Mouse (Mus musculus): ENCODE data around the gene Nrgn. TPM values are rescaled to one million over a fixed set of nuclear protein-coding genes. Genes with fewer than 3 reads are reported as not detected.

Gene Nrgn
- polyA plus RNA-seq, 1 experiment from 2014 or later = 2.9 TPM

DNA sequence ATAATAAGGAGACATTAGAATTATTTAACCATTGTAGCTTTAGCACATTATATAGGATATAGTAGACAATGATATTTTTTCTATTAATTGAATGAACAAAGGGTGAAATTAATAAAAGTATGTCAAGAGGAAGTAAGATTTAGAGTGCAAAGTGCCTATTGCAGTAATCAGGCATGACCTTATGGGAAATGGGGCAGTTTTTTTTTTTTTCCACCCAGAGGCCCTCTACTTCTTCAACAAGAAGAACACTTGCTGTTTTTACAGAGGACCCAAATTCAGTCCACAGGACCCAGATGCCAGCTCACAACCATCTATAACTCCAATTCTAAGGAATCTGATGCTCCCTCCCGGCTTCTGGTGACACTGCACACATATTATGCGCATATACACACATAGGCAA, 7.9 kb upstream of the Nrgn start:
- no peaks in the 10 kb centered on the region for H3K27me3 ChIP-seq (ENCODE audit: control insufficient read depth, insufficient read depth, low read length)
- 91% methylated on average over 2 of the region's 2 CpGs for WGBS
- H3K27ac ChIP-seq (ENCODE audit: low read depth, low read length) = no peak overlapping the region
- peak; percentile 8 for DNase-seq (ENCODE audit: low spot score, missing footprints)
- no peaks in the 10 kb centered on the region for H3K36me3 ChIP-seq (ENCODE audit: control insufficient read depth, insufficient read depth, low read length)
- H3K9me3 ChIP-seq (ENCODE audit: control insufficient read depth, low read length) = no peaks in the 10 kb centered on the region
- no peak overlapping the region for H3K4me2 ChIP-seq
- H3K4me3 ChIP-seq (ENCODE audit: low read depth, low read length) = no peak overlapping the region
- H3K9ac ChIP-seq (ENCODE audit: low read length) = no peak overlapping the region
- H3K4me1 ChIP-seq (ENCODE audit: control insufficient read depth, insufficient read depth, low read length) = no peaks in the 10 kb centered on the region
- no peak for ATAC-seq (ENCODE audit: low FRiP score)

DNA sequence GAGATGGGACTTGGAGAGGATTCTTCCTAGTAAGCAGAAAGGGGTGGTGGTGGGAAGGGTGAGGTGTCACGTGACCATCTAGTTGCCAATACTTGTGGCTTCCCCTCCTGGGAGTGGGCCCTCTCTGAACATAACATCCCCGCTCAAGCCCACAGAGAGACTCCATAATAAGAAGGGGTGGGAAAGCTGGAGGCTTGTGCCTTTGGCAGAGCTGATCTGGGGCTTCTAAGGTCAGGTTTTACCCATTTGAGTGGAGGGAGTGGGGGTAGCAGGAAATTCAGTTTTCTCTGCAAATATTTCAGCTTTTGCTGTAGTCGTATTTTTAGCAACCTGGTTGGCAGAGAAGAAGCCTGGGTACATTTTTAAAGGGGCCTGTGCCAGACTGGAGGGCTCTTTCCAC, 3.7 kb upstream of the Nrgn start:
- Histone ChIP-seq H3K27me3 (ENCODE audit: control insufficient read depth, insufficient read depth, low read length) (peaks cover 18% of the 10 kb centered on the region), H3K27ac (ENCODE audit: low read depth, low read length) (no peak overlapping the region), H3K36me3 (ENCODE audit: control insufficient read depth, insufficient read depth, low read length) (no peaks in the 10 kb centered on the region), H3K9me3 (ENCODE audit: control insufficient read depth, low read length) (no peaks in the 10 kb centered on the region), H3K4me3 (ENCODE audit: low read depth, low read length) (no peak overlapping the region), H3K9ac (ENCODE audit: low read length) (no peak overlapping the region), H3K4me2 (no peak overlapping the region), H3K4me1 (ENCODE audit: control insufficient read depth, insufficient read depth, low read length) (peaks cover 5% of the 10 kb centered on the region; the same call in 1 of the 2 replicates)
- ATAC-seq (ENCODE audit: low FRiP score) (no peak), DNase-seq (ENCODE audit: low spot score, missing footprints) (no peak)
- WGBS = 76% methylated on average over 3 of the region's 3 CpGs

DNA sequence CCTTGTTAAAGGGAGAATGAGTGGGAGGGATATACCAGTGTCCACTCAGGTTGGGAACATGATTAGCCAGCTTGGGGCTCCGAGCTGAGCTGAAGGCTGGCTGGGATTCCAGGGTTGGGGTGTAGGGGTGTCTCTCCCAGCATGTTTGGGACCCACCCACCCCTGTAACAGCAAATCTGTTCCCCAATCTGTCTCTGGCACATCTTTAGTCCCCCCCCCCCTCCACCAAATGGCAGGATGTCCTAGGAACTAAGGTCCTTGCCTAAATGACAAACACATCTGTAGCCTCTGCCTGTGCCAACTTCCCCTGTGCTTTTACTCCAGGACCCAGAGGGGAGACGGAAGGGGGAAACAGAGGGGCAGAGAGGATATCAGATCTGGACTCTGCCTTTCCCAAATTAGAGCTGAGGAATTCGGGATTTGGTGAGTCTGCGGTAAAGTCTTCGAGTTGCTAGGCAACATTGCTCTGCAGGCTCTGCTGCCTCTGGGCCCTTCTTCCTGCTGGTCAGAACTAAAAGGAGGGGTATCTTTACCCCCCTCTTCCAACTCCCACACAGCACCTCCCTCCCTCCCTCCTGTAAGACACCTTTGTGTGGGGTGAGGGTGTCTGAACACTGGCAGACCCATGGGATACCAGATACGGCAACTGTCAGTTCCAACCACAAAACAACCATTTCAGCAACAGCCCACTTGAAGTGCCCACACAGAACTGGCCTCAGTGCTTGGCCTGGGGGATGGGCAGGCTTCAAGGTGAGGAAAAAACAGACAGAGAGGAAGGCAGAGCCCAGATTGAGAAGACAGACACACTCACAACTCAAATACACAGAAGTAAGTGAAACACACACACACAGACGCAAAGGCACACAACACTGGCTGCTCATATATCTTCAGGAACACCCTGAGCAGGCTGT, 2.4 kb upstream of the Nrgn start, which contains the start of gene Siae:
Siae (plus strand) TSS at position 861 of the 911 bp plus-strand sequence.
- no peak for DNase-seq (ENCODE audit: low spot score, missing footprints)
- no peak for ATAC-seq (ENCODE audit: low FRiP score)
- peaks cover 31% of the 10 kb centered on the region for H3K27me3 ChIP-seq (ENCODE audit: control insufficient read depth, insufficient read depth, low read length)
- H3K4me3 ChIP-seq (ENCODE audit: low read depth, low read length) = no peak within 1 kb of the TSS
- 21% methylated on average over 7 of the region's 7 CpGs for WGBS
- no peak within 1 kb of the TSS for H3K27ac ChIP-seq (ENCODE audit: low read depth, low read length)
- no peak within 1 kb of the TSS for H3K9ac ChIP-seq (ENCODE audit: low read length)
- H3K36me3 ChIP-seq (ENCODE audit: control insufficient read depth, insufficient read depth, low read length) = no peaks in the 10 kb centered on the region
- no peak within 1 kb of the TSS for H3K4me2 ChIP-seq
- H3K4me1 ChIP-seq (ENCODE audit: control insufficient read depth, insufficient read depth, low read length) = peaks cover 5% of the 10 kb centered on the region; the same call in 1 of the 2 replicates
- H3K9me3 ChIP-seq (ENCODE audit: control insufficient read depth, low read length) = no peaks in the 10 kb centered on the region

DNA sequence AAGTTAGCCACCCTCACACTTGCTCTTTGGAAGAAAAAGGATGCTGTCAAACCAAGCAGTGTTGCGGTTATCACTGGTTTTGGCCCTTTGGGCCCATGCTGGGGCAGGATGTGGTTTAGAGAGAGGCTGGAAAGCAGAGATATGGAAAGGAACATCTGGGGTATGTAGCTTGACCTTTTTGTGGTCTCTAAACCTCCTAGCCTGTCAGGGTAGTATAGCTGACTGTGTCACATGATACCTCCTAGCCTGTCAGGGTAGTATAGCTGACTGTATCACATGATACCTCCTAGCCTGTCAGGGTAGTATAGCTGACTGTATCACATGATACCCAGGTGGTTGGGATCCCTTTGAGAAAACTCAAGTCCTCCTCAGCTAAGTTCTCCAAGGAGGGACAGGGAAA, 1.6 kb upstream of the Nrgn start:
- Histone ChIP-seq H3K4me1 (ENCODE audit: control insufficient read depth, insufficient read depth, low read length) (peaks cover 5% of the 10 kb centered on the region; the same call in 1 of the 2 replicates), H3K4me2 (no peak overlapping the region), H3K9ac (ENCODE audit: low read length) (no peak overlapping the region), H3K9me3 (ENCODE audit: control insufficient read depth, low read length) (no peaks in the 10 kb centered on the region), H3K27me3 (ENCODE audit: control insufficient read depth, insufficient read depth, low read length) (peaks cover 39% of the 10 kb centered on the region), H3K27ac (ENCODE audit: low read depth, low read length) (no peak overlapping the region), H3K4me3 (ENCODE audit: low read depth, low read length) (no peak overlapping the region), H3K36me3 (ENCODE audit: control insufficient read depth, insufficient read depth, low read length) (no peaks in the 10 kb centered on the region)
- no peak for DNase-seq (ENCODE audit: low spot score, missing footprints)
- 95% methylated on average over 1 of the region's 1 CpGs for WGBS
- no peak for ATAC-seq (ENCODE audit: low FRiP score)

DNA sequence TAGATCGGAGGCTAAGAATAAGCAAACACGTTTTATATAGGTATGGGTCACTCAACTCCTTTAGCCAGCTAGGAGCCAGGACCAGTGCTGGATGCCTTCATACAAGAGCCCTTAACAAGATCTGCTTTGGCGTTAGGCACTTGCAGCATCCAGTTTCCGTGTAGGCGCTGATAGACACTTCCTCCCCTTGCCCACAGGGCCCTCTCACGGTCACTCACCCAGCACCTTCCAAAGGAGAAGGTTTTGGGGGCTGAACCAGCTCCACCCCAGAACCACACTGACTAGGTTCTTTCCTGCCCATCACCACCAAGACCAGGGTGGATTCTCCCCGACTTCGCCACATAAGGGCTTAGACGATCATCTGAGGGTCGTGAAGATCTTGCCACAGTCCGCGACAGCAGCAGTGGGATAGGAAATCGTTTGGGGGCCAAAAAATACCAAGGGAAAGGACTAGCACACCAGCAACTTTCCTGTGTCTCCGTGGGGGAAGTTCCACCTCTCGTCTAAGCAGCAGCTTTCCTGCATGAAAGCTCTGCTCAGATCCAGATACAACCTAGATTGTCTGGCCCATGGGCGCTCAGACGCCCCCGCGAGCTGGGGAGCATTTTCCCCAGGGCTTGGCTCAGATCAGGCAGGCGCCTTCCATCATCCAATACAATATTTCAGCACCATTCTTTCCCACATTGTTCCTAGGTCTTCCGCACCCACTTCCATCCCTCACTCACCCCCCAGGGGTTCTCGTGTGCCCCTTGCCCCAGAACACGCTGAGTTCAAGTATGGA, 763 bp downstream of the Nrgn start:
- DNase-seq (ENCODE audit: low spot score, missing footprints) = peak; percentile 93
- Histone ChIP-seq H3K9me3 (ENCODE audit: control insufficient read depth, low read length) (no peaks in the 10 kb centered on the region), H3K36me3 (ENCODE audit: control insufficient read depth, insufficient read depth, low read length) (no peaks in the 10 kb centered on the region), H3K9ac (ENCODE audit: low read length) (peak overlapping the region; percentile 41), H3K27me3 (ENCODE audit: control insufficient read depth, insufficient read depth, low read length) (peaks cover 54% of the 10 kb centered on the region), H3K27ac (ENCODE audit: low read depth, low read length) (no peak overlapping the region), H3K4me1 (ENCODE audit: control insufficient read depth, insufficient read depth, low read length) (peaks cover 5% of the 10 kb centered on the region; the same call in 1 of the 2 replicates), H3K4me2 (peak overlapping the region; percentile 67), H3K4me3 (ENCODE audit: low read depth, low read length) (peak overlapping the region; percentile 33)
- WGBS = 4% methylated on average over 23 of the region's 23 CpGs
- ATAC-seq (ENCODE audit: low FRiP score) = no peak; the same call in 1 of the 2 replicates

DNA sequence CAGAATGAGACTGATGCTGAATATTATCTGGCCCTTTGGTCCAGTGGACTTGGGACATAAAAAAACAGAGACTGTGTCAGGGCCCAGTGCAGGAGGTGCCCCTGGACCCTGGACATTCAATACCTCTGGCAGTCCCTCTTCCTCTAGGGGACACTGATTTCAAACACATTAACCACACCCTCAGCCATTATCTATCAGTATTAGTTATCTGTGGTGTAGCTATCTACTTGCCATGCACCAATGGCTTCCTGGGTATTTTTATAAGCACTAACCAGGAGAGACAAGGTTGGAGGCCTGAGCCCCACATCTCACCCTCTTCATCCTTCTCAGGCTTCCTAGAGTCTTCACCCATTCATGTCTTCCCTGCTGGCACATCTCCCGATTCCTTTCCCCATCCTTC, 2.3 kb downstream of the Nrgn start:
- no peak overlapping the region for H3K27ac ChIP-seq (ENCODE audit: low read depth, low read length)
- no peak overlapping the region for H3K4me3 ChIP-seq (ENCODE audit: low read depth, low read length)
- H3K4me1 ChIP-seq (ENCODE audit: control insufficient read depth, insufficient read depth, low read length) = peaks cover 5% of the 10 kb centered on the region; the same call in 1 of the 2 replicates
- H3K9me3 ChIP-seq (ENCODE audit: control insufficient read depth, low read length) = no peaks in the 10 kb centered on the region
- H3K9ac ChIP-seq (ENCODE audit: low read length) = no peak overlapping the region
- H3K4me2 ChIP-seq = no peak overlapping the region
- WGBS = 53% methylated on average over 1 of the region's 1 CpGs
- DNase-seq (ENCODE audit: low spot score, missing footprints) (no peak), ATAC-seq (ENCODE audit: low FRiP score) (no peak)
- H3K36me3 ChIP-seq (ENCODE audit: control insufficient read depth, insufficient read depth, low read length) = no peaks in the 10 kb centered on the region
- H3K27me3 ChIP-seq (ENCODE audit: control insufficient read depth, insufficient read depth, low read length) = peaks cover 67% of the 10 kb centered on the region

DNA sequence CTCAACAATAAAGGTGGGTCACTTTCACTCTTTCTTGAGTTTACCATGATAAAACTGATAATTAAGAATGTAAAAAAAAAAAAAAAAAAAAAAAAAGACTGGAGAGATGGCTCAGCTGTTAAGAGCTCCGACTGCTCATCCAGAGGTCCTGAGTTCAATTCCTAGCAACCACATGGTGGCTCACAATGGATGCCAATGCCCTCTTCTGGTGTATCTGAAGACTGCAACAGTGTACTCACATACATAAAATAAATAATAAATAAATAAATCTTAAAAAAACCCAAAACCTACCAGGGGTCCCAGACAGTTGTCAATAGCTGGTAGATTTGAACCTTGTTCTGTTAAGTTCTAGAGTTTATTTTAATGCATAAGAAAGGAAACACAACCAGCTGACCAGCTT, 5.8 kb downstream of the Nrgn start:
- Histone ChIP-seq H3K36me3 (ENCODE audit: control insufficient read depth, insufficient read depth, low read length) (no peaks in the 10 kb centered on the region), H3K4me1 (ENCODE audit: control insufficient read depth, insufficient read depth, low read length) (peaks cover 10% of the 10 kb centered on the region), H3K4me2 (no peak overlapping the region), H3K27ac (ENCODE audit: low read depth, low read length) (no peak overlapping the region), H3K27me3 (ENCODE audit: control insufficient read depth, insufficient read depth, low read length) (peaks cover 63% of the 10 kb centered on the region), H3K9me3 (ENCODE audit: control insufficient read depth, low read length) (no peaks in the 10 kb centered on the region), H3K4me3 (ENCODE audit: low read depth, low read length) (no peak overlapping the region), H3K9ac (ENCODE audit: low read length) (no peak overlapping the region)
- no peak for ATAC-seq (ENCODE audit: low FRiP score)
- no peak for DNase-seq (ENCODE audit: low spot score, missing footprints)
- WGBS = 81% methylated on average over 1 of the region's 1 CpGs

DNA sequence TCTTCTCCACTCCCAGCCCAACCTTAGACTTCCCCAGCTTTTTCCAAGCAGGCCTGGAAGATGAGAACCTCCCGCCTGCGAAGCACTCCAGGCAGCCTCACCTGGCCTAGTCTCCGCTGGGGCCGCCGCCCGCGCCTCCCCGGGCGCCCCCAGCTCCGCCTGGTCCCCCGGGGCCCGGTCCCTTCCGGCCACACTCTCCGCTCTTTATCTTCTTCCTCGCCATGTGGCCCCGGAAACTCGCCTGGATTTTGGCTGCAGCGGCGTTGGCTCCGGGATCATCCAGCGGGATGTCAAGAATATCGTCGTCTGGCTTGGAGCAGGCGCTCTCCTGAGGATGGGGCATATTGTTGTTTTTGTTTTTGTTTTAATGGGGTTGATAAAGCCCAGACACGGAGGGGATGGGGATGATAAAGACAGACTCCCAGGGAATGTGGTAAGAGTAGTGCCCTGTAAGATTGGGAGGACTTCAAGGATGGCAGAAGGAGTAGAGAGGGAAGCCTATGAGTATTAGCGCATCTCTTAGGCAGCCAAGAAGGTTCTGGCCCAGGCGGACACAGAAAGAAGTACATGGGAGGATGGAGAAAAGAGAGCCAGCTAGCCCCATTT, 6.8 kb downstream of the Nrgn start:
- peaks cover 10% of the 10 kb centered on the region for H3K4me1 ChIP-seq (ENCODE audit: control insufficient read depth, insufficient read depth, low read length)
- peaks cover 54% of the 10 kb centered on the region for H3K27me3 ChIP-seq (ENCODE audit: control insufficient read depth, insufficient read depth, low read length)
- 7% methylated on average over 27 of the region's 27 CpGs for WGBS
- no peaks in the 10 kb centered on the region for H3K9me3 ChIP-seq (ENCODE audit: control insufficient read depth, low read length)
- no peak overlapping the region for H3K4me3 ChIP-seq (ENCODE audit: low read depth, low read length)
- no peak overlapping the region for H3K9ac ChIP-seq (ENCODE audit: low read length)
- no peak overlapping the region for H3K27ac ChIP-seq (ENCODE audit: low read depth, low read length)
- ATAC-seq (ENCODE audit: low FRiP score) = no peak
- H3K4me2 ChIP-seq = no peak overlapping the region
- no peaks in the 10 kb centered on the region for H3K36me3 ChIP-seq (ENCODE audit: control insufficient read depth, insufficient read depth, low read length)
- peak; percentile 91 for DNase-seq (ENCODE audit: low spot score, missing footprints)
